Mouse (Mus musculus) MEL (cell line): ENCODE results near the gene Macrod2. TPM values are rescaled to one million over a fixed set of nuclear protein-coding genes. Genes with fewer than 3 reads are reported as not detected.

Source experiments
- DNase-seq: peaks from one replicate; pipeline ENCODE4 v3.0.0; 2011; ENCODE audit warnings: low read depth, low spot score
- H3K27ac ChIP-seq: 2 replicates; pipeline ENCODE4 v1.5.1; 2012; ENCODE audit warnings: low read depth, mild to moderate bottlenecking, control low read depth, low read length, moderate library complexity; ENCODE audit not compliant: control insufficient read depth
- H3K27me3 ChIP-seq, 2 experiments: fragments of 150-350 bp in 1 of 2; sonication (generic) in 1 of 2; 2 replicates each; pipeline ENCODE4 v1.6.1; 2012; ENCODE audit warnings: low read length in 2 of 2, mild to moderate bottlenecking in 2 of 2, improper control_type of control experiment in 1 of 2, moderate library complexity in 1 of 2; ENCODE audit not compliant: insufficient read depth in 2 of 2, control insufficient read depth in 1 of 2
- H3K36me3 ChIP-seq, 2 experiments: 2 replicates each; pipeline ENCODE4 v1.6.1; 2012 to 2014; ENCODE audit warnings: low read length in 2 of 2, improper control_type of control experiment in 1 of 2, inconsistent platforms in 1 of 2, mild to moderate bottlenecking in 1 of 2; ENCODE audit not compliant: insufficient read depth in 2 of 2, control insufficient read depth in 1 of 2
- H3K4me1 ChIP-seq, 2 experiments: fragments of 150-350 bp in 1 of 2; sonication (generic) in 1 of 2; 2 replicates each; pipeline ENCODE4 v1.6.1; 2012; ENCODE audit warnings: low read length in 2 of 2, improper control_type of control experiment in 1 of 2, mild to moderate bottlenecking in 1 of 2; ENCODE audit not compliant: insufficient read depth in 2 of 2, control insufficient read depth in 1 of 2
- H3K4me3 ChIP-seq, 2 experiments: fragments of 150-350 bp in 1 of 2; sonication (generic) in 1 of 2; 2 replicates each; pipeline ENCODE4 v1.5.1; 2012; ENCODE audit warnings: low read depth in 2 of 2, low read length in 2 of 2, mild to moderate bottlenecking in 2 of 2, moderate library complexity in 2 of 2, control low read depth in 1 of 2, improper control_type of control experiment in 1 of 2; ENCODE audit not compliant: control insufficient read depth in 1 of 2, insufficient read depth in 1 of 2
- H3K79me2 ChIP-seq: 2 replicates; pipeline ENCODE4 v1.6.1; 2012; ENCODE audit warnings: mild to moderate bottlenecking, low read length, moderate library complexity; ENCODE audit not compliant: control insufficient read depth, poor library complexity, insufficient read depth
- H3K9ac ChIP-seq: 2 replicates; pipeline ENCODE4 v1.6.1; 2012; ENCODE audit warnings: low read depth, mild to moderate bottlenecking, control low read depth, low read length, moderate library complexity; ENCODE audit not compliant: control insufficient read depth, poor library complexity, severe bottlenecking
- H3K9me3 ChIP-seq: fragments of 150-350 bp; sonication (generic); replicated peaks from 2 replicates; pipeline ENCODE4 v1.6.1; 2012; ENCODE audit warnings: mild to moderate bottlenecking, low read length, improper control_type of control experiment, moderate library complexity; ENCODE audit not compliant: insufficient read depth
- CHD1 ChIP-seq: IDR thresholded peaks from 2 replicates; pipeline ENCODE4 v1.6.1; 2012; ENCODE audit warnings: low read depth, mild to moderate bottlenecking, inconsistent platforms, low read length, improper control_type of control experiment
- CHD2 ChIP-seq: IDR thresholded peaks from 2 replicates; pipeline ENCODE4 v1.6.1; 2011; ENCODE audit warnings: low read length, improper control_type of control experiment
- EP300 ChIP-seq, 2 experiments: IDR thresholded peaks; 2 replicates each; pipeline ENCODE4 v1.6.1; 2011; ENCODE audit warnings: improper control_type of control experiment in 2 of 2, low read length in 2 of 2, low read depth in 1 of 2, mild to moderate bottlenecking in 1 of 2
- ETS1 ChIP-seq: IDR thresholded peaks from 2 replicates; pipeline ENCODE4 v1.6.1; 2012; ENCODE audit warnings: low read depth, mild to moderate bottlenecking, inconsistent platforms, low read length, improper control_type of control experiment, moderate library complexity
- GABPA ChIP-seq: IDR thresholded peaks from 2 replicates; pipeline ENCODE4 v1.6.1; 2012; ENCODE audit warnings: low read depth, mild to moderate bottlenecking, inconsistent platforms, low read length, improper control_type of control experiment, moderate library complexity
- HCFC1 ChIP-seq: IDR thresholded peaks from 2 replicates; pipeline ENCODE4 v1.6.1; 2012; ENCODE audit warnings: low read depth, mild to moderate bottlenecking, inconsistent platforms, low read length, improper control_type of control experiment, moderate library complexity
- KAT2A ChIP-seq: conservative IDR thresholded peaks from 2 replicates; pipeline ENCODE4 v1.6.1; 2012; ENCODE audit warnings: low read depth, low read length, improper control_type of control experiment, inconsistent platforms
- MAFK ChIP-seq: IDR thresholded peaks from 2 replicates; pipeline ENCODE4 v1.6.1; 2011; ENCODE audit warnings: low read depth, mild to moderate bottlenecking, low read length, improper control_type of control experiment, borderline replicate concordance
- MXI1 ChIP-seq: IDR thresholded peaks from 2 replicates; pipeline ENCODE4 v1.6.1; 2011; ENCODE audit warnings: mild to moderate bottlenecking, low read depth, low read length, improper control_type of control experiment
- MYB ChIP-seq: IDR thresholded peaks from 2 replicates; pipeline ENCODE4 v1.6.1; 2011; ENCODE audit warnings: mild to moderate bottlenecking, low read depth, low read length, improper control_type of control experiment
- MYC ChIP-seq: IDR thresholded peaks from 2 replicates; pipeline ENCODE4 v1.6.1; 2011; ENCODE audit warnings: low read depth, mild to moderate bottlenecking, low read length, improper control_type of control experiment, moderate library complexity
- NRF1 ChIP-seq: IDR thresholded peaks from 2 replicates; pipeline ENCODE4 v1.6.1; 2014; ENCODE audit warnings: low read depth, mild to moderate bottlenecking, inconsistent platforms, low read length, improper control_type of control experiment, moderate library complexity; ENCODE audit not compliant: poor library complexity, insufficient read depth, severe bottlenecking
- POLR2A ChIP-seq, 2 experiments: IDR thresholded peaks; 2 replicates each; pipeline ENCODE4 v1.6.1; 2011 to 2012; ENCODE audit warnings: low read length in 2 of 2, mild to moderate bottlenecking in 2 of 2, control low read depth in 1 of 2, improper control_type of control experiment in 1 of 2, low read depth in 1 of 2, moderate library complexity in 1 of 2; ENCODE audit not compliant: control insufficient read depth in 1 of 2, insufficient read depth in 1 of 2, poor library complexity in 1 of 2
- POLR2AphosphoS2 ChIP-seq: IDR thresholded peaks from 2 replicates; pipeline ENCODE4 v1.6.1; 2011; ENCODE audit warnings: low read length, improper control_type of control experiment
- POLR2AphosphoS5 ChIP-seq: IDR thresholded peaks from 2 replicates; pipeline ENCODE4 v1.6.1; 2012; ENCODE audit warnings: low read depth, borderline replicate concordance, mild to moderate bottlenecking, inconsistent platforms, low read length, moderate library complexity, mixed read lengths
- RAD21 ChIP-seq: IDR thresholded peaks from 2 replicates; pipeline ENCODE4 v1.6.1; 2011; ENCODE audit warnings: mild to moderate bottlenecking, low read depth, low read length, improper control_type of control experiment
- SIN3A ChIP-seq: IDR thresholded peaks from 2 replicates; pipeline ENCODE4 v1.6.1; 2012; ENCODE audit warnings: low read length, improper control_type of control experiment, inconsistent platforms
- SMC3 ChIP-seq: IDR thresholded peaks from 2 replicates; pipeline ENCODE4 v1.6.1; 2011; ENCODE audit warnings: low read depth, low read length, improper control_type of control experiment
- TAL1 ChIP-seq: IDR thresholded peaks from 2 replicates; pipeline ENCODE4 v1.6.1; 2012; ENCODE audit warnings: mild to moderate bottlenecking, inconsistent platforms, low read length, moderate library complexity, mixed read lengths
- TCF12 ChIP-seq: IDR thresholded peaks from 2 replicates; pipeline ENCODE4 v1.6.1; 2014; ENCODE audit warnings: low read depth, mild to moderate bottlenecking, inconsistent platforms, low read length, improper control_type of control experiment, moderate library complexity
- UBTF ChIP-seq: IDR thresholded peaks from 2 replicates; pipeline ENCODE4 v1.6.1; 2012; ENCODE audit warnings: low read depth, mild to moderate bottlenecking, inconsistent platforms, low read length, improper control_type of control experiment, moderate library complexity, borderline replicate concordance; ENCODE audit not compliant: insufficient read depth
- USF2 ChIP-seq, 2 experiments: IDR thresholded peaks; 2 replicates each; pipeline ENCODE4 v1.6.1; 2011 to 2012; ENCODE audit warnings: improper control_type of control experiment in 2 of 2, low read length in 2 of 2, borderline replicate concordance in 1 of 2, inconsistent platforms in 1 of 2, low read depth in 1 of 2, mild to moderate bottlenecking in 1 of 2; ENCODE audit not compliant: insufficient read depth in 1 of 2
- ZC3H11A ChIP-seq: IDR thresholded peaks from 2 replicates; pipeline ENCODE4 v1.6.1; 2012; ENCODE audit warnings: low read depth, mild to moderate bottlenecking, inconsistent platforms, low read length, improper control_type of control experiment
- ZKSCAN1 ChIP-seq: IDR thresholded peaks from 2 replicates; pipeline ENCODE4 v1.6.1; 2012; ENCODE audit warnings: low read depth, mild to moderate bottlenecking, inconsistent platforms, low read length, improper control_type of control experiment, moderate library complexity
- ZMIZ1 ChIP-seq: IDR thresholded peaks from 2 replicates; pipeline ENCODE4 v1.6.1; 2012; ENCODE audit warnings: low read depth, mild to moderate bottlenecking, inconsistent platforms, low read length, improper control_type of control experiment, moderate library complexity
- ZNF384 ChIP-seq: IDR thresholded peaks from 2 replicates; pipeline ENCODE4 v1.6.1; 2012; ENCODE audit warnings: low read depth, mild to moderate bottlenecking, inconsistent platforms, low read length, improper control_type of control experiment
- polyA plus RNA-seq, 2 experiments: library from polyadenylated mRNA; stranded (reverse) in 1 of 2; unstranded in 1 of 2; fragments of >175 nt in 1 of 2; fragments of >200 nt in 1 of 2; gene quantifications; 2 replicates each; pipeline versions ENCODE4 v1.2.1 to v1.2.4; 2012; ENCODE audit warnings: low replicate concordance in 2 of 2, low read depth in 1 of 2; ENCODE audit not compliant: insufficient read length in 2 of 2, insufficient read depth in 1 of 2, missing spikeins in 1 of 2
- total RNA-seq: library from RNA; depleted of rRNA; stranded (reverse); fragments of 300-350 nt; gene quantifications from 2 replicates; pipeline ENCODE4 v1.2.3, GENCODE M21; 2012

The Macrod2 gene
- total and polyA plus RNA-seq, 3 experiments: not detected

DNA sequence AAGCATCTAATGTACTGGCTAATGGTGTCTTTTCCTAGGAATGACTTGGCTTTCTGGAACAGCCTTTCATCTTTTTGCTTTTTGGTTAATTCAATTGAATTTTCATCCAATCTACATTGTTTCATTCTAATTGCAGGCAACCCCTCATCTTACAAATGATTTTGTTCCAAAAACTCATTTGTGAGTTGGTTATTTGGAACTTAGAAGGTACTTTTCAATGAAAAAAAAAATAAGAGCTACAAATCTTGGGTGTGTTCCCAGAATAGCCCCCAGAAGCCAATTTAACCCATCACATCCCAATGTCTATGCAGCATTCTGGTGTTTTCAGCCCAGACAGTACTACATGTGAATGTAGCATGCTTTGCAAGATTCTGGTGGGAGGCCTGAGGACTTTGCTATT lies 683.1 kb downstream of the Macrod2 start:
- Histone ChIP-seq H3K4me3 (no peak overlapping the region), H3K79me2 (no peaks in the 10 kb centered on the region), H3K27me3 (no peaks in the 10 kb centered on the region), H3K9me3 (no peaks in the 10 kb centered on the region), H3K9ac (no peak overlapping the region), H3K27ac (no peak overlapping the region), H3K36me3 (no peaks in the 10 kb centered on the region), H3K4me1 (no peaks in the 10 kb centered on the region)
- TF ChIP-seq TCF12 (no peak), ZNF384 (no peak), GABPA (no peak), ZC3H11A (no peak), MYB (no peak), ZMIZ1 (no peak), CHD1 (no peak), POLR2AphosphoS2 (no peak), EP300 (IDR thresholded peaks at IDR 0.05; ENCODE audit: low read depth in 1 of 2, low read length in 2 of 2) (no peak), TAL1 (no peak), KAT2A (no peak), SIN3A (no peak), HCFC1 (no peak), SMC3 (no peak), POLR2A (IDR thresholded peaks at IDR 0.05; ENCODE audit: control insufficient read depth in 1 of 2, insufficient read depth in 1 of 2, low read depth in 1 of 2, low read length in 2 of 2, poor library complexity in 1 of 2) (no peak), MAFK (no peak), UBTF (no peak), NRF1 (no peak), POLR2AphosphoS5 (no peak), ZKSCAN1 (no peak)
- no peak for DNase-seq

DNA sequence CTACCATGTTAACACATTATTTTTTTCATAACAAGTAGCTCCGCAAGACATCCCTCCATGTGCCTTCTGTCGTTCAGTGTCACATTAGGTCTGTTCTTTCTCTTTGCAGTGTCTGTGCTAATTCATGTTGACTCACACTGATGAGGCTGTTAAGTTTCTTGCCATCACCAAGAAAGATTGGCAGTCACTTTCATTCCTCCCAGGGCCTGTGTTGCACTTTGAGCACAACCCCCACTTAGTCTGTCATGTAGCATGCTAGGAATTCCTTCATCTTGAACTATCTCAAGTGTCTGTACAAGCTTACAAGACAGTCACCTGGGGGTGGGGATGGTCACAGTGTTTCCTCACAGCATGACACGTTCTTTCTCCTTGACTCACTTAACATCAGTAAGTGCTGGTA lies 696.2 kb downstream of the Macrod2 start:
- H3K9ac ChIP-seq: no peak overlapping the region

More for the DNA sequence above, 696.2 kb downstream of the Macrod2 start:
- TF ChIP-seq RAD21 (no peak), KAT2A (no peak), USF2 (IDR thresholded peaks at IDR 0.05; ENCODE audit: borderline replicate concordance in 1 of 2, insufficient read depth in 1 of 2, low read depth in 1 of 2, low read length in 2 of 2) (no peak), ZNF384 (no peak), ZMIZ1 (no peak), GABPA (no peak), MYC (no peak), CHD2 (no peak), ETS1 (no peak), MXI1 (no peak)
- Histone ChIP-seq H3K4me1 (no peaks in the 10 kb centered on the region), H3K4me3 (no peak overlapping the region), H3K79me2 (no peaks in the 10 kb centered on the region), H3K27ac (no peak overlapping the region), H3K36me3 (no peaks in the 10 kb centered on the region), H3K9me3 (no peaks in the 10 kb centered on the region), H3K27me3 (no peaks in the 10 kb centered on the region)
- no peak for DNase-seq
